Mouse (Mus musculus): ENCODE measurements around the gene Itgb8. TPM values are rescaled to one million over a fixed set of nuclear protein-coding genes. Genes with fewer than 3 reads are reported as not detected.
A peak's percentile ranks its signal among the peaks of the same experiment; 100 is the strongest.

Gene Itgb8
- total RNA-seq (2015) = not detected in 2 replicates
- not detected in 2 replicates for total RNA-seq (2017)

DNA sequence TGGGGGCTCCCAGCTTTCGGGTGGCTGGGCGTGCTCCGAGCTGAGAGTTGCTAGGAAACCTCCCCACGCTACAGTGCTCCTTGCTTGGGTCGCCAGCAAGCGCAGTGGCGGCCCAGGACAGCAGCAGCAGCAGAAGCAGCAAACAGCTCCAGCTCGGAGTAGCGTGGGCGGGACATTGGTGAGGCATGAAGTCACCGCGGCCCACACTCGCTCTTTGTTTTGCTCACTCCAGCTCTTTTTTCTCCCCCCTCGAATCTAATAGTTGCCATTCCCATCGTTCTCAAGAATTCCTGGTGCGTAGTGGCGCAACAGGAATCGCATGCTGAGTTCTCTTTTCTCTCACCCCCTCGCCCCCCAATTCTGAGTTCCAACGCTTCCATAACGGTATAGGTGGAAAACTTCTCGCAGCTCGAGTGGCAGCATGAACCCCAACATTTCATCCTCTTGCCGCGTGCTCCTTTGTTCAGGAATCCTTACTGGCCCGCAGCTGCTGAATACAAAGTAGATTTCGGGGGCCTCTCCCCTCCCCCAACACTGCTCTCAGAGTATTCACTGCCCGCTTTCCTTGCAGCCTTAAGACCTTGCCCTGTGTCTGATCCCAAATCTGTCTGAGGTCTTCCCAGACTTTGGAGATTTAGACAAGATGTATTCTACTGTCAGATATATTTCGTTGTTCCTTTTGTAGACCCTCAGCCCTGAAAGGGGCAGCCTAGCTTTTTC lies at the start of gene Itgb8:
Gene Itgb8 (minus strand): TSS at position 107 of the 720 bp plus-strand sequence.
- peak; percentile 84 for ATAC-seq (replicated peaks; ENCODE audit: poor library complexity)

DNA sequence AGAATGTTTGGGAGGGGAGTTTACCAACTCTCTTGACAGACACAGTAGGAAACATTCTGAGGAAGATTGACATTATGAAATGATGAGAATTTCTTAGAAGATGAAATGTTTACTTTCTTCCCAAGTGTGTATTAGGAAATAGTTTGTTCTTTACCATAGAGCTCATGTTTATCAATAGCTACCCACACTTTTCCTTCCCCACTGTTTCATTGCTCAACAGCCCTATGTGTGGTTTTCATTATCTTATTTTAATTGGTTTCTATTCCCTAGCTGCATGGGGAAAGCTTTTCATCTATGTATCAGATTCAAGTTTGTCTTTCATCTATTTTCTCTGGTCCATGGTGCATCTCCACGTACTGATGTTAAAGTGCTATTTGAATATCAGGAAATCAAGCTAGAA lies 37.7 kb upstream of the Itgb8 start:
- ATAC-seq (replicated peaks; ENCODE audit: poor library complexity) = peak; percentile 71

DNA sequence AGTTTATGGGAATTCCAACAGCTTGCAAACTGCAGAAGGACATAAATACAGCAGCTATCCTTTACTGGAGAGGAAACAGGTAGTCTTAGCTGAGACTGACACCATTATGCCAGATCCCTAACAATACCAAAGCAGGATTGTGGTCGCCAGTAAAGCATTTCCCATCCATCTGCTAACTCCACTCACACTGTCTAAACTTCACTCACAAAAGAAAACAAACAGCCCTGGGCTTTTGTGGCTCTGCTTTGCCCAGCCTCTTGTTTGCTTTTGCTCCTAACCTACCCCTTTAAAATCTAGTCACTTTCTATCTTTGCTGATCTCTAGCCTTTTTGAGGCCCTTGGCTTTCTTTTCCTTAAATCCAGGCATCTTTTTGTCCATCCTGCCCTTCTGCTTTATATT lies 35.0 kb upstream of the Itgb8 start:
- no peak for ATAC-seq (replicated peaks; ENCODE audit: poor library complexity)

DNA sequence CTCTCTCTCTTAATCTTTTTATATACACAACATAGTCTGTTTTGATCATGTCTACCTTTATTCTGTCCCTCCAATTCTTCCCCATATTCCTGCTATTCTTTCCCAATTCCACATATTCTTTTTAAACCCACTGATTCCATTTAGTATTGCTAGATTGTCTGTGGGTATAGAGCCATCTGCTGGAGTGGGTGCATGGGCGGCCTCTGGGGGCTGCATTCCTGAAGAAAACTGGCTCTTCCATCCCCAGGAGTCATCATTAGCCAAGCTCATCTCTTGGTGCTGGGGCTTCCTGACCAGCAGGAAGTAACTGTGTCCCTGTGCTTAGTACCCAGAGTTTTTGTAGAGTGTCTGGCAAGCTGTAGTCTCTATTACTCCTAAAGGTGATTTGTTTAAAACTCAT lies 33.4 kb upstream of the Itgb8 start:
- no peak for ATAC-seq (replicated peaks; ENCODE audit: poor library complexity)

DNA sequence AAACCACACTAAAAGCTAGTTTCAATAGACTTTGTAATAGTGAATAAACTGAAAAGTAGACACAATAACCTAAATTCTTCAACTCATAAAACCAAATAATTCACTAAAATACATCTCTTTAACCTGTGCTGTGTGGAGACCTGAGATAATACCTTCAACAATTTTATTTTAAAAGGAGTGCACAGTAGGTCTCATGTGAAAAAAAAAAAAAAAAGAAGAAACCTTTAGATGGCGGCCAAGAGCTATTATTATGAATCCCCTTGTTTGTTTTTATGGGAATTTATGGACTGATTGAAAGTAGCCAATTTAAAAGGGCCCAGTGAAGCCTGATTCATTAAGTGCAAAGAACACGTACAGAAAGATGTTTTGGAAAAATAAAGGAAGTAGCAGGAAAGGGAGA lies 31.4 kb upstream of the Itgb8 start:
- ATAC-seq (replicated peaks; ENCODE audit: poor library complexity) = no peak

DNA sequence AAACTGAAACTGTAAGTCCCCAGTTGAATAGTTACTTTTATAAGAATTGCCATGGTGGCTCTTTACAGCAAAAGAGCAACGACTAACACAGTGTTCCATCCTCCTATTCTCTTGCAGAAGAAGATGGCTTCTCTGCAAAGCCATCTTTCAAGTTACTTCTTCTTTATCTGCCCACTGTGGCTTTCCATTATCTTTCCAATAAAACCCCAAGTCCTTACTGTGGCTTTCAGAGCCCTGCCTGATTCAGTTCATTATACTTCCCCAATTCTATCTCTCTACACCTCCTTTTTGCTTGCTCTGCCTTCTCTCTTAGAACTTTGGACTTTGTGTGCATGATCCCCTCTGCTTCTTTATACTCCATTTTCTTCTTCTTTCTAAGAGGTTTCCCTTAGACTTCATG lies 30.1 kb upstream of the Itgb8 start:
- ATAC-seq (replicated peaks; ENCODE audit: poor library complexity) = peak; percentile 90

DNA sequence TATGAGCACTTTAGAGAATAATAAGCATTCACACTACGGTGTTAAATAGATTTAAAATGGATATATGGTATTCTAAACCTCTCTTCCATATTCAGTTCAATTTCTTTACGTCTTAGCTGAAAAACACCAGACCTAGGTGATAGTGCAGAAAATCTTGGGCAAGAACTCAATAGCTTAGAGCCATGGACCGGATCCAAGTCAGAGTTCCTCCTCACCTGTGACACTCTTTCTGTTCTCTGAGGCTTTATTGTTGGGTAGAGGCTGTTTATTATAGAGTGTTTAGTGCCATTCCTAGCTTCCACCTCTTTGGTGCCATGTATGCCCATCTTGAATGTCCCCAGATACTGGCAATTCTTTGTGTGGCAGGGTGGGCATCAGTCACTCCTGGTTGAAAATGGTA lies 25.9 kb upstream of the Itgb8 start:
- ATAC-seq (replicated peaks; ENCODE audit: poor library complexity) = no peak

DNA sequence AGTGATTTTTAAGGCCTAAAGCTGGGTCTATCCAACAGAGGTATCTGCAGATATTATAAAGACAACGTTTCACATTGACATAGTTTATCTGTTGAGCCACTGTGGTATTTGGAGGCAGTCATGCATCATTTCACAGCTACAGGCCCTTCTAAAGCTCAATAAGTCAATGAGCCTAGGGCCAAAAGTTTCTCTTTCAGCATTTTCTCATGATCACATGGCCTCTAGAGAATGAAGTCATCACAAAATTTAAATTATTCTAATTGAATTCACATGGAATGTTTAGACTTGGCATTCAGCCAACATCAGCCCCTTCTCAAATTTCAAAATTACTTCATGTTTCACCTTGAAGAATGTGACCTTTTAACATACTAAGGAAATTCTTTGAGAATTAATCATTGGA lies 10.0 kb upstream of the Itgb8 start:
- ATAC-seq (replicated peaks; ENCODE audit: poor library complexity) = no peak

DNA sequence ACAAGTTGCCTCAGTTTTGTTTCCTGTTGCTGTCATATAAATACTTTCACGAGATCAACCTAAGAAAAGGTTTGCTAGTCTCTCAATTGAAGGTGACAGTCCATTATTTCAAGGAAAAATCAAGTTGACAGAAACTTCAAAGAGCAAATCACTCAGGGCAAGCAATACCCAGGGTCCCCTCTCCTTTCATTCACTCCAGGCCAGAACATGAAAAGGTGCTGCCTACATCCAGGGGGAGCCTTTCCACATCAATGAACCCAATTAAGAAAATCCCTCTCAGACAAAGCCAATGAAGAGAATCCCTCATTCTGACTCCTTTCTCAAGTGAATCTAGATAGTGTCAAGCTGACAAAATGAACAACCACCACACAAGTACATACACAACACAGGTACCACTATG lies 2.5 kb upstream of the Itgb8 start:
- no peak for ATAC-seq (replicated peaks; ENCODE audit: poor library complexity)

DNA sequence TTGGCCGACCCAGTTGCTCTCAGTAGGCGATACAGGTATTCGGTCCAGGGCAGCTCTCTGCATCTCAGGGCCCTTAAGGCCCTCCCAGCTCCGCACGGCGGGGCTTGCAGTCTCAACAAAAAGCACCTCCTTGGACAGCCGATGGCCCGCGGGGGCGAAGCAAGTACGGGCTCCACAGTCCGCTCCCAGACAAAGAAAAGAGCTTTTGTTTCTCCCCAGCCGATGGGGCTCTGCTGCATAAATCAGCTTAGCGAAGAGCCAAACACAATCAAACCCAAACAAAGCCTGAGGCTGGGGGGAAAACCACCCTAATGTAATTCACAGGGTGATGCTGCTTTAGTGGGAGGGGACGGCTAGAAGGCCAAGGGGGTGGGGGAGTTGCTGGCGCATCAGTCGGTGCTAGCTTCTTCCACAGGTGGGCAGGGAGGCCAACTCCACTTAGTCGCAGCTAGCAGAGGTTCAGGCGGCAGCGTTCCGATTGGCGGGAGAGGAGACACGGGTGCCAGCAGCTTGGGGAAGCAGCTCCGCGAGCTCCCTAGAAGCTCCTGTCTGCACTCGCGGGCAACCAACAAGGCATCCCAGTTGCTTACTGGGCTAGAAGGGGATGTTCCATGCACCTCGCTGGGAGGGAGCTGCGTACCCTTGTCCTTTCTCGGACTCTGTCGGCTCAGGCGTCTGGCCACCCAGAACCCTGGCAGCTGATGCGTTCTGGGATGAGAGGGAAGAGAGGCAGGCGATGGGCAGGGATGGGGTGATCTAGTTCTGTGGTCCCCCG lies 494 bp downstream of the Itgb8 start:
- ATAC-seq (replicated peaks; ENCODE audit: poor library complexity) = peak; percentile 88

DNA sequence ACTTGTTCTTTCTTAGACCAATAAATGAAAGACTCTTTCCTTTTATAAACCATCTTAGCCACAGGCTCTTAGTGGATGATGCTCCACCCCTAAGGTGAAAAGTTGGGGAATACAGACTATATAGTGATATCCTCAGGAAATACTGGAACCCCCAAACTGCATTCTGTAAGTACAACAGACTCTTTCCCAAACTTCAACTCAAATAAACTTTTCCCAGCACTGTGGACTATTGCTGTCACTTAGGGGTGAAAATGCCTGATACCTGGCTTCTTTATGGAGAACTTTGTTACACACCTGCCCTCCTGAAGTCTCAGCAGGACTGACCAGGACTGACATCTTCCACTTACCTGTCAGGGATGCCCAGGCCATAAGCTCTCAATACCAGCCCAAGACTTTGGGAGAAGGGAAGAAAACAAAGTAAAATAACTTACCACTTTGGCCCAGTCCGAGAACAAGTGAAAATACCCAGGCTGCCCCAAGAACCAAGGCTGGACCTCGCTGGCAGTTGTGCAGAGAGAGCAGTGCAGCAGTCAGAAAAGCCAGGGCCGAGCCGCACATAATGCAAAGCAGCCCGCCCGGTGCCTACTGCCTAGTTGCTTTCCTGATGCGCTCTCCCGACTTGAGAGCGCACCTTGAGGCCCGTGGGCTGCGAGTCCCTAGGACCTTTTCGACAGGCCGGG lies 1.2 kb downstream of the Itgb8 start:
- peak; percentile 7; the same call in 1 of the 2 replicates for ATAC-seq (replicated peaks; ENCODE audit: poor library complexity)

DNA sequence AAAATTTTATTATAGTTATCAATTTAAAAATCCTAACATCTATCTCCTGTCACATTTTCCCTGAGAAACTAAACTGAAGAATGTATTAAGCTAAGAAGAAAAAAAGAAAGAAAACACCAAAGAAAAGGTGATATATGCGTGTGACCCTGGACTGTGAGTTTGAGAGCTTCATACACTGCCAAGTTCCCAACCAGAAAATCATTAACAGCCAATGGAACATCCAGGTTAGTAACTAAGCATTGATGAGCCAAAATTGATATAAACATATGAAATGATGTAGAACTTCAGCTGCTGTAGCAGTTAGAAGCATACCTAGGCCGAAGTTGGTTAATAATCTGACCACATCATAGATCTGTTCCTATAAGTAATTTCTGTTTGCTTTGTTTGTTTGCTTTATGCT lies 6.8 kb downstream of the Itgb8 start:
- no peak for ATAC-seq (replicated peaks; ENCODE audit: poor library complexity)

DNA sequence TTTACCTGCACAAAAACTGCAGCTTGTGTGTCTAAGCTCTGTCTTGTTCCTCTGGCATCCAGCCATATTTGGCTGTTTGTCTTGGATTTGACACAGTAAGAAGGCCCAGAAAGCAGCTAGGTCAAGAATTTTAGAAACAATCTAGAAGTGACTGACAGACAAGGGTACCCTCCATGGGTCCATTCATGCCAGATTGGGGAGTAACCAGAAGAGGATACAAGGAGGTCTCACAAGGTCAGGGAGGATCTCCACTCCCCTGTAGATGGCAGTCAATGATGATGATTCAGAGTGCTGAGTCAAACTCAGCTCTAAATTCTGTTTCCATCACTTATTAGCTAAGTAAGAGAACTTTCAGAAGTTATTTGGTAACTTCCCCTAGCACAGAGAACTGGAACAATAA lies 8.2 kb downstream of the Itgb8 start:
- ATAC-seq (replicated peaks; ENCODE audit: poor library complexity) = peak; percentile 90

DNA sequence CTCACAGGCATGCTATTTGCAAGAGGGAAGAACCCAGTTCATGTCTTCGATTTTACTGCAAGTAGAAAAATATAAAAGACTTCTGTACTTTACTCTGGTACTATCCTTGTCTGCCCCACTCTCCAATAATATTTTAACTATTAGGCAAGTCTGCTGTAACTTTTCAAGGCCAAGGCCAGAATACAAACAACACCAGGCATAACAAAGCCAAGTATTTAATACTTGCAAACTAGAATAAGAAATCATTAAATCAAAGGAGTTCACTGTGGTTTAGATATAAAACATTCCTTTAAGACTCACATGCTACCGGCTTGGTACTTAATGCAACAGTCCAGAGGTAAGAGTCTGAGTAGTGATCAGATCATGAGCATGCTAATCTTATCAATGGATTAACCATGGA lies 9.0 kb downstream of the Itgb8 start:
- ATAC-seq (replicated peaks; ENCODE audit: poor library complexity) = no peak

DNA sequence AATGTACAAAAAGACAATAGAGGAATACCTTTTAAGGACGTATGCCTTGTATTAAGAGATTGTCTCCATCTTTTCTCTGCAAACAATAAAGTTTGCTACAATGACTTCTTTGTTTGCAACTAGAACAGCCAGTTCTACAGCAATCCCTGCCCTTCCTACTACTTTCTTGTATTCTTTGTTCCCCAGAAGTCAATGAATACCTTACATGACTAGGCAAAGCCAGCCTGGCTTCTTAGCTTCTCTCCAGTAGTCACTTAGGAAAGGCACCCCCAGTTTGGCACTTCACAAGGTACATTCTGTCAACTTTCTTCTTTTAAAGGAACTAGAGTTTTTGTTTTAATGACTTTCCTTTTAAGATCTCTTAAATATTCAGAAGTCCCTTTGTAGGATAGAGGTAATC lies 10.7 kb downstream of the Itgb8 start:
- no peak for ATAC-seq (replicated peaks; ENCODE audit: poor library complexity)

DNA sequence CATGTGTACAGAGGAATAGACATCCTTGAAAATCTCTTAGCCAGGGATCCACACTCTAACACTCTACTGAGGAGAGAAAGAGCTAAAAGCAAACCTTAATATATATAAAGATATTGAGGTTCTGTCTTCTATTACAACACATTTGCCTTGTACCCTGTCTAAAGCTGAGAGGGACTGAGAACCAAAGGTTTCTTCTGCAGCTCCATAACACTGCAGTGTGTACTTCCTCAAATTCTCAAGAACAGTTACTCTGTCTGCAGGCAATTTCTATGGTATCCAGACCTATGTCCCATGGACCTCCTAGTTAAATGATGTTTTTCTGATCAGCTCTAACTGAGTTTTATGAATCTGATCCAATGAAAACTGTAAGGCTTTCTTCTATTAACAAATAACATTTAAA lies 13.9 kb downstream of the Itgb8 start:
- ATAC-seq (replicated peaks; ENCODE audit: poor library complexity) = peak; percentile 71

DNA sequence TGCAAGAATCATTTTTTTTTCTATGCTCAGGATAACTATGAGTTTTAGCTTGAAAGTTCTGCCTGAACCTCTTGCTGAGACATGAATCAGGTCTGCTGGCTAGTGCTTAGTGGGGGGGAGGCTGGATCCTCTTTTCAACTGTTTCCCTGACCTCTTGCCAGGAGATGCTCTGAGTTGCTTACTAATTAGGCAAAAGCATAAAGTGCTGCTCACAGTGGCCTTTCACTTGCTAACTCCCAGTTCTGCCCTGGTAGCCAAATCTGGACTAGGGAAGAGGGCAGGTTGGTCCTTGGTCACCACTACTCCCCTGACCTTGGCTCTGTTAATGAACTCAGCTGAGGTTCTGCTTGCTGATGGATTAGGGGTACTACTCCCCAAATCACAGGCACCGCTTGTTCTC lies 19.2 kb downstream of the Itgb8 start:
- ATAC-seq (replicated peaks; ENCODE audit: poor library complexity) = no peak

DNA sequence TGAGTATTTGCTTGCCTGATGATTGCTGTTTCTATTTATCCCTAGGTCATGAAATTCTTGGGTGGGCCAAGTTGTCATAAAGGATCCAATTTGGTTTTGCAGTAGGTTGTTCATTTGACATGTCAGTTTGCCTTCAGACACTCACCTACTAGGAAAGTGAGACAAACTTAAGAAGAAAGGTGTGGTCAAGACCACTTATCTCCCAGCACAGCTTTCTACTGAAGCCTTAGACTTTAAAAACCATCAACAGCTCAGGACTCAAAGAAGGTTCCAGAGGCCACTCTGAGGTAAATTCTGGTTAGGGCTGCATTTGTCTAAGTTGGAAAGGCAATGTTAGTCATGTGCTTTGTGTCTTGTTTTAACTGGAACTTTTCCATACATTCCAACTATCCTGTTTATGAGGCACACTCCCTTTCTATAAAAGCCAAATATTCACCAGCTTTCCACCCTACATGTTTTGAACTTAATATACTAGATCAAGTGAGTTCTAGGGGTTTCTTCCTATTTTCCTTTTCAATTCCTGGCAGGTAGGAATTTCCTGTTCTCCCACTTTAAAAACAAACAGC lies 20.8 kb downstream of the Itgb8 start:
- no peak for ATAC-seq (replicated peaks; ENCODE audit: poor library complexity)

DNA sequence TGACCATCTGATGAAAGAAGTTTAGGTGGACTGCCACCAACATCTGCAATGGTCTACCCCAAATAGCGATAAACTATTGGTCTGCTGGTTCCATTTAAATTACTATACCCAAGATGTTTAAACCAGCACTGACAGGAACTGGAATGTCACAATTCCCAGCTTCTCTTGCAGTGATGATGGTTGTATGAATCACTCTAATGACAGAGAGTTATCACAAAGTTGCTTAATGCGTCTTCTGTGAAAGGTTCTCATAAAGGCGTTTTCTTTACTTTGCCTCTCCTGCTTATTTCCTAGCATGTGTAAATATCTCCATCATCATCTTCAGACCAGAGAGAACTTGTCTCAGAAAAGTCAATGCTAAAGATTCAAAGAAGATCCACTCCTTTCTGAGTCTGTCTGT lies 23.4 kb downstream of the Itgb8 start:
- no peak for ATAC-seq (replicated peaks; ENCODE audit: poor library complexity)

DNA sequence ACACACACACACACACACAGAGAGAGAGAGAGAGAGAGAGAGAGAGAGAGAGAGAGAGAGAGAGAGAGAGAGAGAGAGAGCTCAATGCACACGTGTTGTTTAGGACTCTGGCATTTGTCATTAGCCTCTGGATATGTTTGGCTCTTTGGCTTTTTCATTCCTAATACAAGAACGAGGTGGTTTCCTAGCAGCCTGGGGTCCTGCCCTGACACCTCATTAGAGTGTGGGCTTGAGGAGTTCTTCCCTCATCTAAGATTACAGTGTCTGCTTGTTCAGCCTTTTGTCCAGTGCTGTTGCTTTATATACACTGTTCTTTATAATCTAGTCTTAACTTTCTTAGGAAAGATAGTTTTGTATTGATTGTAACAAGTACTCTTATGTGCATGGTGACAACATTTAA lies 27.1 kb downstream of the Itgb8 start:
- ATAC-seq (replicated peaks; ENCODE audit: poor library complexity) = no peak

DNA sequence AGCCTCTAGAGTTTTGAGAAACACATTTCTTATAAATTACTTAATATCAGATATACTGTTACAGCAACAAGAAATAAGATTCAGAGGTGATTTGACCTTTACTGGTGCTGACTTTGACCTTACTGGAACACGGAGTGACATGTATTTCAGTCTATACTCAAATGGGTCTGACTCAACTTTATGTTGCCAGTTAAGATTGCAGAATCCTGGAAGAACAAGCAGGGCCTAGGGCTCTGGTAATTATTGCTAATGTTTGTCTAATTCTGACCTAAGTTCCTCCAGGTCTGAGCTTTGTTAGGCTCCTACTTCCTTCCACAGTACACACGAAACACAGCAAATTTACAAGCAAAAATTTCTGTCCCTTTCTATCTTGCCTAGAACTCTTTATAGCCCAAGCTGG lies 28.0 kb downstream of the Itgb8 start:
- 0 out of 2 replicates have a peak, but pooled peaks have one; percentile 10 for ATAC-seq (replicated peaks; ENCODE audit: poor library complexity)

DNA sequence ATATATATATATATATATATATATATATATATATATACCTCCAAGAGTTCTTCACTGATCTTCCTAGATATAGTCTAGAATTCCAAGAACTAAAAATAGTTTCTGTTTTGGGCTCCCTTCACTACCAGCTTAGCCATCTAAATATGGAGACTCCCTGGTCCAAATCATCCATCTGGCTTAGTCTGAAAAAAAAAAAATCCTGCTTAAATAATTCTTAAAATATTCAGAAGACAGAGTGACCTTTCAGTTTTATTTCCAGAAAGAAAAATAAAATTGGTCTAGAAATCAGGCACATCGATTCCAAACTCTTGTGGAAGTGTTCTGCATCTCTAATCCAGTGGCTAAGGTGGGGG lies 28.6 kb downstream of the Itgb8 start:
- ATAC-seq (replicated peaks; ENCODE audit: poor library complexity) = no peak
